9 mouse cellular contexts compared by ENCODE assay signal in the genomic region with DNA sequence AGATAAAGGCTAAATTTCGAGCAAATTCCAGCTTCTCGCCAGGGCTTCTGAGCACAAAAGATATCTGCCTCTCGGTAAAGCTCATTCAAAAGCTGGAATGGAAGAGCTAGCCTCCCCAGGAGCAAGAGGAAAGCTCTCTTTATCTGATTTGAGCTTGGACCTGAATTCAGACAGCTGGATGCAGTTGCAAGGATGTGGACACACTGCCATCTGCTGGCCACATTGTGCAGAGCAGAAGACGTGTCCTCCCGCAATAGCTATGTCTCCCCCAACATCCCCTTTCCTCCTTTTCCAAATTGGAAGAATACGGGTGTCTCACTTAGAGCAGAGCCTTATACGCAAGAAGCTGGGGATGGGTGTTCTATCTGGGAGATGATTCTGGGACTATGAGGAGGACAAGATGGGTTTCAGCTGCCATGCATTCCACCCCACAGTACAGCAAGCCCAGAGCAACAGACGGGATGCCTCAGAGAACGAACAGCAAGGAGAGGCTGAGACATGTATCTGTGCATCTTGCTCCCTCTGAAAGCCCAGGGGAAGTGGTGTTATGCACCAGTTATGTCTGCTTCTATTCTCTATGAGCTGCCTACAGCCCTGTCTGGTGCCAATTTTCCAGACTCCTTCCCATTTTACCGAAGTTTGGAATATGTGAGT. TPM values are rescaled to one million over a fixed set of nuclear protein-coding genes. Genes with fewer than 3 reads are reported as not detected.
DNase-seq lines count a peak whose midpoint lies in the region; ATAC-seq and TF ChIP-seq lines count a peak whose summit lies in the region.
"Had no signal": no experiment of that assay in that cellular context is flagged by ENCODE, and none has a peak within 500 bp of the region (broad histone marks: within the 10 kb centered on the region; RNA-seq: fewer than 3 reads in every experiment).

No protein-coding gene starts in this region.

- WGBS in liver, embryonic 12.5 days (ENCODE audit: insufficient replicate concordance), result 37% methylated on average over 10 of the region's 10 CpGs
- 31% methylated on average over 10 of the region's 10 CpGs for WGBS in kidney, embryonic 14.5 days
- 38% methylated on average over 10 of the region's 10 CpGs for WGBS in limb, embryonic 14.5 days
- WGBS in neural tube, embryonic 15.5 days, result 30% methylated on average over 10 of the region's 10 CpGs

- H3K4me2 ChIP-seq in liver, embryonic 12.5 days, result no peak overlapping the region
- no peak overlapping the region for H3K4me2 ChIP-seq in kidney, embryonic 14.5 days (replicated peaks; ENCODE audit: low read depth, low read length)
- H3K4me2 ChIP-seq in limb, embryonic 14.5 days (replicated peaks; ENCODE audit: low read depth, low read length, severe bottlenecking), result no peak overlapping the region
- H3K4me2 ChIP-seq in neural tube, embryonic 15.5 days, result no peak overlapping the region
- H3K4me2 ChIP-seq: embryonic facial prominence, embryonic 12.5 days had no signal

- H3K36me3 ChIP-seq in liver, embryonic 12.5 days, result no peaks in the 10 kb centered on the region
- H3K36me3 ChIP-seq in kidney, embryonic 14.5 days (ENCODE audit: control insufficient read depth, insufficient read depth, low read length), result no peaks in the 10 kb centered on the region
- H3K36me3 ChIP-seq in limb, embryonic 14.5 days (ENCODE audit: control insufficient read depth, insufficient read depth, low read length), result no peaks in the 10 kb centered on the region
- no peaks in the 10 kb centered on the region for H3K36me3 ChIP-seq in neural tube, embryonic 15.5 days
- no peaks in the 10 kb centered on the region for H3K36me3 ChIP-seq in testis, adult 2 months (ENCODE audit: control insufficient read depth, insufficient read depth, low read length)
- H3K36me3 ChIP-seq: embryonic facial prominence, embryonic 12.5 days had no signal

- no peak overlapping the region for H3K9ac ChIP-seq in liver, embryonic 12.5 days
- H3K9ac ChIP-seq in kidney, embryonic 14.5 days (ENCODE audit: low read depth, low read length), result no peak overlapping the region
- no peak overlapping the region for H3K9ac ChIP-seq in limb, embryonic 14.5 days (ENCODE audit: low read depth, low read length, severe bottlenecking)
- H3K9ac ChIP-seq in neural tube, embryonic 15.5 days (replicated peaks), result no peak overlapping the region
- H3K9ac ChIP-seq: embryonic facial prominence, embryonic 12.5 days had no signal

- peak; percentile 51 for DNase-seq in liver
- DNase-seq in cerebellum, postnatal 14 days, result peak; percentile 85 to 89
- DNase-seq in gastrocnemius, adult 8-10 months (ENCODE audit: low spot score in 2 of 2), result peak; percentile 10 to 13
- DNase-seq in limb, embryonic 14.5 days (ENCODE audit: low spot score), result peak; percentile 54

- no peak overlapping the region for H3K4me3 ChIP-seq in liver, embryonic 12.5 days
- H3K4me3 ChIP-seq in kidney, embryonic 14.5 days (ENCODE audit: low read length), result no peak overlapping the region
- no peak overlapping the region for H3K4me3 ChIP-seq in limb, embryonic 14.5 days (replicated peaks; ENCODE audit: low read length)
- H3K4me3 ChIP-seq in neural tube, embryonic 15.5 days (replicated peaks), result no peak overlapping the region
- no peak overlapping the region for H3K4me3 ChIP-seq in testis, adult 2 months (ENCODE audit: control insufficient read depth, low read depth, low read length)
- H3K4me3 ChIP-seq: embryonic facial prominence, embryonic 12.5 days had no signal

- H3K4me1 ChIP-seq in liver, embryonic 12.5 days, result no peaks in the 10 kb centered on the region
- no peaks in the 10 kb centered on the region for H3K4me1 ChIP-seq in kidney, embryonic 14.5 days (ENCODE audit: control insufficient read depth, insufficient read depth, low read length)
- no peaks in the 10 kb centered on the region for H3K4me1 ChIP-seq in limb, embryonic 14.5 days (ENCODE audit: control insufficient read depth, insufficient read depth, low read length)
- H3K4me1 ChIP-seq in neural tube, embryonic 15.5 days, result 0 out of 2 replicates have a peak, but pooled peaks cover 4% of the 10 kb centered on the region
- no peaks in the 10 kb centered on the region for H3K4me1 ChIP-seq in testis, adult 2 months (ENCODE audit: control insufficient read depth, insufficient read depth, low read length)

- ATAC-seq in liver, embryonic 12.5 days, result no peak
- peak; percentile 55; the same call in 1 of the 2 replicates for ATAC-seq in kidney, embryonic 14.5 days (ENCODE audit: low FRiP score, low TSS enrichment)
- 0 out of 2 replicates have a peak, but pooled peaks have one; percentile 44 for ATAC-seq in limb, embryonic 14.5 days (ENCODE audit: low FRiP score, low read depth)
- ATAC-seq in neural tube, embryonic 15.5 days (ENCODE audit: low FRiP score), result no peak

- TF ChIP-seq POLR2A in limb, embryonic 14.5 days (IDR thresholded peaks at IDR 0.05; ENCODE audit: borderline replicate concordance, extremely low read depth, insufficient read depth, insufficient read length), result no peak
- TF ChIP-seq POLR2A in testis, adult 2 months (IDR thresholded peaks at IDR 0.05; ENCODE audit: control insufficient read depth, low read depth, low read length), result no peak

- no peaks in the 10 kb centered on the region for H3K27me3 ChIP-seq in liver, embryonic 12.5 days (replicated peaks)
- H3K27me3 ChIP-seq in kidney, embryonic 14.5 days (ENCODE audit: control insufficient read depth, insufficient read depth, low read length), result no peaks in the 10 kb centered on the region
- no peaks in the 10 kb centered on the region for H3K27me3 ChIP-seq in limb, embryonic 14.5 days (ENCODE audit: control insufficient read depth, insufficient read depth, low read length)
- H3K27me3 ChIP-seq in neural tube, embryonic 15.5 days (replicated peaks), result 0 out of 2 replicates have a peak, but pooled peaks cover 9% of the 10 kb centered on the region
- no peaks in the 10 kb centered on the region for H3K27me3 ChIP-seq in testis, adult 2 months (ENCODE audit: control insufficient read depth, insufficient read depth, low read length)
- H3K27me3 ChIP-seq: embryonic facial prominence, embryonic 12.5 days had no signal

- H3K9me3 ChIP-seq in liver, embryonic 12.5 days (replicated peaks), result peaks cover 14% of the 10 kb centered on the region; the same call in 1 of the 2 replicates
- no peaks in the 10 kb centered on the region; the same call in 1 of the 2 replicates for H3K9me3 ChIP-seq in kidney, embryonic 14.5 days (ENCODE audit: control insufficient read depth, low read length)
- no peaks in the 10 kb centered on the region for H3K9me3 ChIP-seq in limb, embryonic 14.5 days (ENCODE audit: control insufficient read depth, low read length)
- H3K9me3 ChIP-seq in neural tube, embryonic 15.5 days (replicated peaks), result no peaks in the 10 kb centered on the region
- H3K9me3 ChIP-seq: embryonic facial prominence, embryonic 12.5 days had no signal

- peak; percentile 85; the same call in 1 of the 2 replicates for TF ChIP-seq CTCF in testis, adult 2 months (IDR thresholded peaks at IDR 0.05; ENCODE audit: control insufficient read depth, insufficient read depth, insufficient replicate concordance, low read depth, low read length)

- H3K27ac ChIP-seq in liver, embryonic 12.5 days, result no peak overlapping the region
- H3K27ac ChIP-seq in kidney, embryonic 14.5 days (ENCODE audit: low read depth, low read length), result no peak overlapping the region
- no peak overlapping the region for H3K27ac ChIP-seq in limb, embryonic 14.5 days (replicated peaks; ENCODE audit: low read depth, low read length)
- H3K27ac ChIP-seq in neural tube, embryonic 15.5 days (replicated peaks), result peak overlapping the region; percentile 39; the same call in 1 of the 2 replicates
- no peak overlapping the region for H3K27ac ChIP-seq in testis, adult 2 months (ENCODE audit: control insufficient read depth, insufficient read depth, low read depth, low read length)
- H3K27ac ChIP-seq: embryonic facial prominence, embryonic 12.5 days had no signal

RNA-seq across cellular contexts. Expression of gene Col6a4, which starts 16.3 kb away (rescaled TPM):
- 0.01 and 0.05 TPM in 2 replicates for polyA plus RNA-seq in liver, embryonic 12.5 days (2016; fragmentation: Nextera tagmentation; extraction: Ambion mirVana)
- total RNA-seq in gastrocnemius, adult 8-10 months (2022), result not detected
- 0.50 and 0.76 TPM in 2 replicates for polyA plus RNA-seq in kidney, embryonic 14.5 days (2014; fragmentation: Nextera tagmentation; extraction: Ambion mirVana)
- 0.53 and 0.59 TPM in 2 replicates for polyA plus RNA-seq in limb, embryonic 14.5 days (2012; rRNA removed)
- polyA plus RNA-seq in limb, embryonic 14.5 days (2014; fragmentation: Nextera tagmentation; extraction: Ambion mirVana), result 0.12 and 0.21 TPM in 2 replicates
- polyA plus RNA-seq in neural tube, embryonic 15.5 days (2015; fragmentation: Nextera tagmentation; extraction: Ambion mirVana), result 1.2 and 3.5 TPM in 2 replicates
- 17.3 and 20.2 TPM in 2 replicates for polyA plus RNA-seq in testis, adult 2 months (2012; rRNA removed)

RNA-seq across cellular contexts. Expression of gene Glyctk, which starts 45.0 kb away (rescaled TPM):
- polyA plus RNA-seq in liver, embryonic 12.5 days (2016; fragmentation: Nextera tagmentation; extraction: Ambion mirVana), result 14.1 and 15.7 TPM in 2 replicates
- 1 to 10 TPM in 1 of 4 experiments, under 1 TPM in 3; 0.61 to 1.5 (median 0.82) TPM for total RNA-seq in gastrocnemius, adult 8-10 months (2022)
- polyA plus RNA-seq in kidney, embryonic 14.5 days (2014; fragmentation: Nextera tagmentation; extraction: Ambion mirVana), result 1.3 and 4.2 TPM in 2 replicates
- polyA plus RNA-seq in limb, embryonic 14.5 days (2012; rRNA removed), result 3.5 and 4.9 TPM in 2 replicates
- polyA plus RNA-seq in limb, embryonic 14.5 days (2014; fragmentation: Nextera tagmentation; extraction: Ambion mirVana), result 2.5 and 2.6 TPM in 2 replicates
- 2.3 and 2.7 TPM in 2 replicates for polyA plus RNA-seq in neural tube, embryonic 15.5 days (2015; fragmentation: Nextera tagmentation; extraction: Ambion mirVana)
- polyA plus RNA-seq in testis, adult 2 months (2012; rRNA removed), result 16.2 and 17.6 TPM in 2 replicates

RNA-seq across cellular contexts. Expression of gene Wdr82, which starts 57.8 kb away (rescaled TPM):
- 11.5 and 11.8 TPM in 2 replicates for polyA plus RNA-seq in liver, embryonic 12.5 days (2016; fragmentation: Nextera tagmentation; extraction: Ambion mirVana)
- 10 to 100 TPM; 15.4 to 25.2 (median 18.1) TPM for total RNA-seq in gastrocnemius, adult 8-10 months (2022)
- polyA plus RNA-seq in kidney, embryonic 14.5 days (2014; fragmentation: Nextera tagmentation; extraction: Ambion mirVana), result 27.1 and 38.1 TPM in 2 replicates
- polyA plus RNA-seq in limb, embryonic 14.5 days (2012; rRNA removed), result 104 and 122 TPM in 2 replicates
- 30.2 and 32.5 TPM in 2 replicates for polyA plus RNA-seq in limb, embryonic 14.5 days (2014; fragmentation: Nextera tagmentation; extraction: Ambion mirVana)
- 28.6 and 32.1 TPM in 2 replicates for polyA plus RNA-seq in neural tube, embryonic 15.5 days (2015; fragmentation: Nextera tagmentation; extraction: Ambion mirVana)
- polyA plus RNA-seq in testis, adult 2 months (2012; rRNA removed), result 21.3 and 25.2 TPM in 2 replicates

Comparison
In these comparisons a context has a peak if more than half of its experiments do, and no peak if none do; other contexts are left out.
1. DNase-seq: peak in every context shown above with its lines; median percentile 87 in cerebellum, postnatal 14 days; 54 in limb, embryonic 14.5 days; 51 in liver; 12 in gastrocnemius, adult 8-10 months.
2. ATAC-seq: peak in kidney, embryonic 14.5 days (single experiment) and limb, embryonic 14.5 days (single experiment); none in liver, embryonic 12.5 days (single experiment) and neural tube, embryonic 15.5 days (single experiment).